Mouse (Mus musculus): ENCODE measurements at regions not wholly inside any gene's neighbourhood (a gene's known extent, or its start where the extent isn't known, plus 50 kb on each side); places are given as distances from the start of the nearest gene placed in this dataset.

DNA sequence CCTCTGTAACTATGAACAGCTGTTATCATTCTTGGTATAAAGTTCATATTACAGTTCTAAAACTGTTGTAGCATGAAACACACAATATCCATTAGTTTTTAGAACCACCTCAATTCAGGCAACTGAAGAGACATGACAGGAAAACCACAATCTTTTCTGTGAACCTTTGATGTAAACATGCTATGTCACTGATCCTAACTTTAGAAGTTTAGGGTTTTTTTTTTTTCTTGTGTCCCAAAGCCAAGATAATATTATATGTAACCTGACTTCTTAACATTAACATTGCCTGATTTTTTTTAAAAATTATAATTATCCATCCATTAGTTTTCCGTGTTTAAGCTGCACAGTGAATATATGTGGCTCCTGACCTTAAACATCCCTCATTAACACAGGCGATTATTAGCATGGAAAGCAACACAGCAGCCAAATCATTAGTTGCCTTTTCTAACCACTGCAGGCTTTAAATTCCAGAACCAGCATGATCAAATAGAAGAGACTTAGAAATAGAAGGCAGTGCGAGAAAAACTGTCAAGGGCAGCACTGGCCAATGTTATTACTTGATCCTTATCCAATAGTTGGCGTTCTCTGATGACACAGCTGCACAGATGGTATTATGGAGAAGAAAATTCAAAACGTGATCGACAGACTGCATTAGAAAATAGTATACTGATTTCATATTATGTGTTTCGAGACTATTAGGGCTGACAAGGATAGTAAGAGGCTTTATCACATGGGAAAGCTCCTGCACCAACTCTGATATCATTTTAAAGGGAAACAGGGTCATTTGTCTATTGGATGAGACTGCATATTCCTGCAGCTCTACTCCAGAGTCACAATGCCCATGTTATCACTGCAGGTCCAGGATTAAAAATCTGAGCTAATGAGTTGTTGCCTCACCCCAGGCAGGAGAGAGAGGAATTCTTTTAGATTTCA, 321.7 kb upstream of the Clec14a start:
- ATAC-seq (replicated peaks; ENCODE audit: low read depth, poor library complexity, severe bottlenecking): peak; percentile 58; the same call in 1 of the 2 replicates

DNA sequence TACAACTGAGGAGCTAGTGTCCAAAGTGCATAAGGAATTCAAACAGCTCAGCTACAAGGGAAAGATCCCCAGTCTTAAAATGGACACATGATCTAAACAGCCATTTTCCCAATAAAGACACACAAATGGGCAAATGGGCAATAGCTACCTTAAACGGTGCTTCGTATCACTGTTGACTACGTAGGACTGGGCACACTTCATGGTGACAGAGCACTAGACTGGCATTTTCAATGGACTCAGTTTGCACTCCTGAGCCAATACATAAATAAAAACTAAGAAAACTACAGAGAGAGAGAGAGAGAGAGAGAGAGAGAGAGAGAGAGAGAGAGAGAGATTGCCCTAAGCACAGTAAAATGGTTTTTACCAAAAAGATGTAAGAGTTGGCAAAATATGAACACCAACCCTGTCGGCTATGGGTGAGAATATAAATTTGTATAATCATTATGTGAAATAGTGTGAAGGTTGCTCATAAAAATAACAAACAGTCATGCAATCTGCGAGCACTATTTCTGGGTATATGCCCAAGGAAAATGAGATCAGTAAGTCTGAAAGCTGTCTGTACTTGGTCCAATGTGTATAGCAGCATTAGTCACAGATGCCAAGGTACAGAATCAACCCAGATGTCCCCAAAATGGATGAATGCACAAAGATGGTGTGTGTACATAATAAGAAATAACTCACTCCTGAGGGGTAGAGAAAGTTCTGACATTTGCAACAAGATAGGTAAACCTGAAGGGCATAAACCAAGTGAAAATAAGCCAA, 312.9 kb upstream of the Clec14a start:
- ATAC-seq (replicated peaks; ENCODE audit: low read depth, poor library complexity, severe bottlenecking): no peak

DNA sequence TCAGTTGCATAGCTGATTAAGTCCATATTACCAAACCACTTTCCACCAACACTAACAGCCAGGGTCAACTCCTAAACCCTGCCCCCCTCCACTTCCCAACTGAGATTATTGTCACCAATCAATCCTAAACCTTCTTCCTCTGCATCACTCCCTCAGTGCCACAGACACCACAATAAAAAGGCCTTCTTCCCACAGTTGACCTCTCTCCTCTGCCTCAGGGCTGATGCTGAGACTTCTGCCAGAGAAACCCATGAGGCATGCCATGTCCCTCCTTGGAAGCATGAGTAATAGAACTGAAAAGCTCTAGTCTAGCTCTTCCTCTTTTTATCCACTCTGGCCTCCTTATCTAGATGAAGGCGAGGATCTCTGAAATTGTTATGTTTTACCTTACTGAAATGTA, 300.0 kb upstream of the Clec14a start:
- 0 out of 2 replicates have a peak, but pooled peaks have one; percentile 25 for ATAC-seq (replicated peaks; ENCODE audit: low read depth, poor library complexity, severe bottlenecking)

DNA sequence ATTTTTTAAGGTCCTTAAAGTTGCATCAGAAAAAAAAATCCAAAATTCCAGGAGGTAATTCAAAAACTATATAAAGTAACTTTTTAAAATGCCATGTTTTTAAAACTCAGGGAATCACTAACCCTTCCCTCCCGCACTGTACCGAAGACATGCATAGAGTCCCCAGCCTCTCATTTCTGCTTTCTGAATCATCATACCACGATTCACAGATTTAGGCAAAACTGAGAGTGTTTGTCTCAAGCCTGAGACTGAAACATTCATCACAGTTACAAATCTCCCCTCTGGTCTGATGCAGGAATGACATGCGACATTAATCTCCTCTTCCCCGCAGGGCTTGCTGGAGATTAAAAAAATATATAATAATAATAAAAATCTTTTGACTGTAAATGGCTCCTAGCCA, 291.8 kb upstream of the Clec14a start:
- ATAC-seq (replicated peaks; ENCODE audit: low read depth, poor library complexity, severe bottlenecking): no peak

DNA sequence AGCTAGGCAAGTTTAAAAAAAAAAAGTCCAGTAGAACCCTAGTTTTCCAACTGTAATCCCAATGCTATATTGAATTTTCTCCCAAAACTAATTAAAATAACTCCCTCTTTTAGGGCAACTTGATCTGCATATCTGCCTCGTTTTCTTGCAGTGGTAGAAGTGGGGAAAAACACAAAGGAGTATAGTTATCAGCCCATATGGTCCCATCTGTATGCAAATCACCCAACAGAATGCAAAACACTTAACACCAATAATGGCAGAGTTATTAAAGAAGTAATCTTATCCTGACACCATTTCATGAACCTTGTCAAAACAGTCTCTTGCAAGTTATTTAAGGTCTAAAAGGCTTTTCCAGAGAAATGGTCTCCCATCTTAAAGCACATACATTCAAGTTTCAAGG, 290.7 kb upstream of the Clec14a start:
- ATAC-seq (replicated peaks; ENCODE audit: low read depth, poor library complexity, severe bottlenecking): no peak

DNA sequence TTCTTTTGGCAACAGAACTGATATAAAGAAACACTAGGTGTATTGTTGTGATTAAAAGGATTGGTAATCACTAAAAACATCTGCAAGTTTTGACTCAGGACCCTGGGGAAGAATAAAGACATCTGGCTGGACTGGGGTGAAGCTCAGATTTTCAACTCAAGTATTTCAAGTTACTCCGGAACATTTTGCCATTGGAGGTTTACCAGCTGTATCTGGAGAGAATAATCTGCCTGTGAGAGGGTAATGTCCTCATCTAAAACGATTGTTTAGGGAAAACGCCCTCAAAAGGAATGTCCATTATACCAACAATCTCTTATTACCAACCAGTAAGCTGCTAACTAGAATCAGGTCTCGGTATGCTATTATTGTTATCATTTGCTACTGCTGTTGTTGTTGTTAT, 288.2 kb upstream of the Clec14a start:
- ATAC-seq (replicated peaks; ENCODE audit: low read depth, poor library complexity, severe bottlenecking): no peak

DNA sequence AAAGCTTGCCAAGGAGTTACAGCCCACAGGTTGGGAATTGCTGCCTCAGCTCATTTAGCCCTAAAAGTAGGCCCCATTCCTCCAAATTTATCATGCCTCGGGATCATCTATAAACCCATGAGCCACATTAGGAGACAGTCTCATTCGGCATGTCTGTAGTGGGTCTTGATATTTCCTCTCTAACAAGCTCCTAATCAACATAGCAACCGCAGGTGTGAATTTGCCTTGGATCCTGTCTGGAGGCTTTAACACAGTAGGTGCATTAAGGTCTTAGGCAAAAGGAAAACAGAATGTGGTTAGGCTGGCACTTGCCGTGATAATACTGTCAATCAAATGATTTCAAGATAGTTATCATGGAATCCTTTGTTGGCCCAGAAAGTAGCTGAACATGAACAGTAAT, 287.7 kb upstream of the Clec14a start:
- ATAC-seq (replicated peaks; ENCODE audit: low read depth, poor library complexity, severe bottlenecking): no peak

DNA sequence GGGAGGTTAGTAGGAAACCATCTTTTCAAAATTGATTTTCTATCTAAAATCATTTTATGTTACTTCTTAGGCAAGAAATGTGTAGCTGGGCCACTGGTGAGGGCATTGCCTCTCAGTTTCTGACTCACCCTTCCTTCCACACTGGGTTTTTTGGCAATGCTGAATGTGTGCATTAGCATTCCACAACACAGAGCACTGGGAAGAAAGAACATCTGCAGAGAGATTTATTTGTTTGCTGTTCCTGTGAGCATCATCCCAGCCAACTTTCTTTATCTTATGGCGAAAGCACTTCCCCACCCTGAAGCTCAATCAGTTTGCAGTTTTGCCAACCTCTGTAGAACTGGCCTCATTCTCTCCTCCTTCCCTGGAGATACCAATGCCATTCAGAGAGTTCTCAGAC, 287.0 kb upstream of the Clec14a start:
- no peak for ATAC-seq (replicated peaks; ENCODE audit: low read depth, poor library complexity, severe bottlenecking)

DNA sequence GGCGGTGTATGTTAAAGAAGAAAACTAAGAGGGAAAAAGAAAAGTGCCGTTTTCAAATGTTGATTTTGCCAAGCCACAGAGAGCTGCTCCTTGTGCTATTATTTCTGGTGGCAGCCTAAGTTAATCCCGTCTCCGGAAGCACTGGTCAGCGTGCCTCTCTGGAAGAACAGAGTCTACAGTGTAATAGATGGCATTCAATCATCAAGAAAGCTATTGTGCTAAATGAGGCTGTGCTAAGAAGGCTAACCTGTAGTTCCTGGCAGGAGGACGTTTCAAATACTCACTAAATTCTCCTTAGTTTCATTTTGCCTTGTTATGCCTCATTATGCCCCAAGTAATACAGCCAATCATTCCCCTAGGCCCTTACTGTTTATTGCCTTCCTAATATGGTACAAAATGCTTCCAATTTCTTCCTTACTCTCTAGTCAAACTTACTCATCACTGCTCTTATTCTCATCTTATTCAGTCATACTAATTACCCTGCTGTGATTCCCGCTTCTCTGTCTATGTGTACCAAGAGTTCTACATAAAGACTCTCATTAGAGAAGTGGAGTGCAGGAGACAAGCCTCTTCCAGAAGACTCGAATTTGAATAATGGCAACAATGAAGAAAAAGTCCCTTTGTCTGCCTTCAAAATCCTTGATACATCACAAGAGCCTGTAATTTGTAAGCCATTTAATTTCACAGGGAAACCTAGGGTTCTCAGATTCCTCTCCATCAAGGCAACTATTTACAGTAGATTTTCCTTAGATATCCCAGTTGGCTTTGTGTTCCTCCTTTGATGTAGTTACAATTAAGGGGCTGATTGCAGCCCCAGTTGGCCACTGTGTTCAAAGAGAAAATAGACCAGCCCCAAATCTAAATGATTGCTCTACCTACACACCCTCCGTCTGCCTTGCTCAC, 282.0 kb upstream of the Clec14a start:
- no peak for ATAC-seq (replicated peaks; ENCODE audit: low read depth, poor library complexity, severe bottlenecking)

DNA sequence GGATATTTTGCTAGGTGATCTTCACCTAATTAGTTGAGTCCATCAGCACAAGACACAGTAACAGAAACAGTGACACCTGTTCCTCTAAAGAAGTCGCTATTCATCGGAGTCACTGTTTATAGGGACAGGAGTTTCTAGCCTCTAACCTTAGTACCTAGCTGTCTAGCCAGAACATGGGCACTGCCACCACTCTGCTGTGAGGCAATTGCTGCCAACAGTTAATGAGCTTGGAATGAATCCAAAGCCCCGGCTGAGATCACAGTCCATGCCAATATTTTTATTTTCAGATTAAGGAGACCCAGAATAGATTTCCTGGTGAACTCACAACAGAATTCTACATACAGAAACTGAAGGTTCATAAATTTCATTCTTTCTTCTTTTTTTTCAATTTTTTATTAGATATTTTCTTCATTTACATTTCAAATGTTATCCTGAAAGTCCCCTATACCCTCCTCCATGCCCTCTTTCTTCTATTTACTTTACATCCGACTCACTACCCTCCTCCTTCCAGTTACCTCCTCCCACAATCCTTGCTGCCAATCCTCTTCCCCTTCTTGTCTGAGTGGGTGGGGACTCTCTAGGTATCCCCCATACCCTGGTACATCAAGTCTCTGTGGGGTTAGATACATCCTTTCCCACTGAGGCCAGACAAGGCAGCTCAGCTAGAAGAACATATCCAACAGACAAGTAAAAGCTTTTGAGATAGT, 276.9 kb upstream of the Clec14a start:
- no peak for ATAC-seq (replicated peaks; ENCODE audit: low read depth, poor library complexity, severe bottlenecking)

DNA sequence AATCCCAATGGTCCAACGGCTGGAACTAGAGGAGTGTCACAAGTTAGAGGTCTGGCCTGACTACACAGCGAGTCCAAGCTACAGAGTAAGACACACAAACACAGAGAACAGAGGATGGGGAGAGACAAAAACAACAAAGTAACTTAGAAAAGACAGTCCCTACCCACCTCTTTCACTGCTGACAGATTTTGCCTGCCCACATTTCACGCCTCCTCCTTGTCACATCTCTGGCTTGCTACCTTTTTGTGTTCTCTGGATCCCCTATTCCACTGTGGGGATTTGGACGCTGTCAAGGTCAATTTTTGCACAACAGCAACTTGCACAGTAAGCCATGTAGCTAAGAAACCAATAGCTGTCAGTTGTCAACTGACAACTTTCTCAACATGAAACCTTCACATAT, 275.8 kb upstream of the Clec14a start:
- no peak for ATAC-seq (replicated peaks; ENCODE audit: low read depth, poor library complexity, severe bottlenecking)

DNA sequence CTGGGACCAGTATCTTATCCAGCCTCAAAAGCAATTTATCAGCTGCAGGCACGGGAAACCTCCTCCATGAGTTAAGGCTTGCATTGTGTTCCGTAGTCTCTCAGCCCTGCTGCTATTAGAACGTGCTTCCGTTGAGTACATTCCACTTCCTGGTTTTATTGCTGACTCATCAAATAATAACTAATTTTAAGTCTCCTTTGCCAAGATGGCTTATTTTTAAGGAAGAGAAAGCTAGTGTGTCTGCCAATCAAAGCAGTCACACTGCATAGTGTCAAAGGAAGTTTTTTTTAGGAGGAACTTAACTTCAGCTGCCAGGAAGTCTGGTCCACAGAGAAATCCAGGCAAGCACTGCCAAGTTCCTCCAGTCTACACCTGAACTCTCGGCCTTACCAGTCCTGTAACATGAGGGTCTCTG, 269.2 kb upstream of the Clec14a start:
- peak; percentile 95 for ATAC-seq (replicated peaks; ENCODE audit: low read depth, poor library complexity, severe bottlenecking)

DNA sequence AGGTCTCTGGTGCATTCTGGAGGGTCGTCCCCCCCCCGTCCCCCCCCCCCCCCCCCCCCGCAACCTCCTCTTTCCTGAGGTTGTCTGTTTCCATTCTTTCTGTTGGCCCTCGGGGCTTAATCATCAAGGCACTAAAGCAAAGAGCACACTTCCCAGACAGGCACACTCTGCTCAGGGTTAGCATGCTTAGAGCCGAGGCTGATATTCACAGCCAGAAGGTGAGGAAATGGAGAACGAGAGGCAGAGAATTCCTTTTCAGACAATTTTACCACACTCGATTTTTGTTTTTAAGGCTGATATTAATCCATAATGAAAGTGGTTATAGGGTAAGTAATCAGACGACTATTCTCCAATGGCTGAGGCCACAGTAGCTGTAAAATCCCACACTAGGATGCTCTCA, 268.7 kb upstream of the Clec14a start:
- ATAC-seq (replicated peaks; ENCODE audit: low read depth, poor library complexity, severe bottlenecking): no peak

DNA sequence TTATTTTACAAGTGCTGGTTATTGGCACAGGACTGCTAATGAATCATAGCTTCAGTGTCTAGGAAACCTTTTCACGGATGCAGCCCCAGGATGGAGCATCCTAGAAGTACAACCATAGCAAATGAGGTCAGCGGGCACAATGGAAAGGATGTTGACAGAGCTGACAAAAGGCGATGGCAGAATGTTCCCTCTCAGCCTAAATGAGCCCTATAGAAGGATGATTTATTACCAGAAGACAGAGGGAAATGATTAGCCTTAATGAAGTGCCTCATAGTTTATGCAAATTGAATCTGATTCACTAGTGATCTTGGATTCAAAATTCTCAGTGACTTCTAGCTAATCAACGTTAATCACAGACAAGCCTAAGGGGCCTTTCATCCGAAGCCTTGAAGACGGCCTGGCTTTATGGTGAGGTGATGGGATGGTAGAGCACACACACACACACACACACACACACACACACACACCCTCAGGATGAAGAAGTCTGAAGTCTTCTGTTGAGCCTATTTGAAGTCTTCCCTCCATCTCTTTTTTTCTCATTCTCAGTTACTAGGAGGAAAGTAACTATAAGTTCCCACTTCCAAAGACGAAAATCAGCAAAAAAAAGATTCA, 267.4 kb upstream of the Clec14a start:
- no peak for ATAC-seq (replicated peaks; ENCODE audit: low read depth, poor library complexity, severe bottlenecking)

DNA sequence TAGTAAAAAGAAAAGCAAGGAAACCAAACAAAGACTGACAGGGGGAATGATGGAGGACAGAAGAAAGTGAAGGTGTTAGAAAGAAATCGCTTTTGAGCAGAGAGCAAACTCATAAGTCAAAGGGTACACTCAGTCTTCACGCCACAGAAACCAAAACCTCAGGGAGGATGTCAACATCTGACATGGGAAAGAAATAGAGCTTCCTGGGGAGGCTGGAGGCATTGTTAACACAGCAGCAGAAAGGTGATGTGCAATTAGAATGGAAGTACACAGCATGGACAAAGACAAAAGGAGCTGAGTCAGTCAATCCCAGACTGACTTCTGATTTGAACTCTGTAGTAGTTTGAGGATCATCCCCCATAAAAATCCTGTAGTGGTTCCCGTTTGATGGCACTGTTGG, 261.2 kb upstream of the Clec14a start:
- ATAC-seq (replicated peaks; ENCODE audit: low read depth, poor library complexity, severe bottlenecking): peak; percentile 62; the same call in 1 of the 2 replicates

DNA sequence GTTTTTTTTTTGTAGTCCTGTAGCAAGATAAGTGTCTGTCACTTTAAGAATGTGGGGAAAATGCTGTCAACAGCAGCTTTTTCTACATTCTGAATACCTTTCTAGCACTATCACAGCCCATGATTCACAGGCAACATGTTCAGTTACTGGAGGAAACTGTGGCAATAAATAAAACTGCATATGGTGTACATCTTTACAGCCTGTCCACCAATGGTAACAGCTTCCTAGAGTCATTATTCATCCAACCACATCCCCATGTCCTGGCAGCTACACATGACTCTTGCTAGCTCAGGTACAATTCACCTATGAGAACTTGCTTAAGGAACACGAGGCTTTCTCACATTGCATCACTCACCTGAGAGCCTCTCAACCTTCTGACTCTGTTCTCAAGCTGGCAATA, 247.7 kb upstream of the Clec14a start:
- no peak for ATAC-seq (replicated peaks; ENCODE audit: low read depth, poor library complexity, severe bottlenecking)

DNA sequence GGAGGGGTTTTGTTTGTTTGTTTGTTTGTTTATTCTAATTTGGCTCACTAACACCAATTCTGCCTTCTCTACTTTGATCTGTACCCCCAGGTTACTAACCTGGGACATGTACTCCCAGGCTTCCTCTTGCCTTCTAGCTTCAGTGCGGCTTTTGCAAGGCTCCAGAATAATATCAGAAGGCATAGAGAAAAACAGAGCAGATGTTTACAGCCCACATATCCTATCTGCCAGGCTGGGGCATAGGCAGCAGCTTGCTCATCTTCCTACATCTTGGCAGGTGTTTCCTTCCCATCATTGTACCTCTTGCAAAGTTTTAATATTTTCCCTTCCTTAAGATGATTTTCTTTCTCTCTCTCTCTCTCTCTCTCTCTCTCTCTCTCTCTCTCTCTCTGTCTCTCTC, 244.9 kb upstream of the Clec14a start:
- ATAC-seq (replicated peaks; ENCODE audit: low read depth, poor library complexity, severe bottlenecking): no peak

DNA sequence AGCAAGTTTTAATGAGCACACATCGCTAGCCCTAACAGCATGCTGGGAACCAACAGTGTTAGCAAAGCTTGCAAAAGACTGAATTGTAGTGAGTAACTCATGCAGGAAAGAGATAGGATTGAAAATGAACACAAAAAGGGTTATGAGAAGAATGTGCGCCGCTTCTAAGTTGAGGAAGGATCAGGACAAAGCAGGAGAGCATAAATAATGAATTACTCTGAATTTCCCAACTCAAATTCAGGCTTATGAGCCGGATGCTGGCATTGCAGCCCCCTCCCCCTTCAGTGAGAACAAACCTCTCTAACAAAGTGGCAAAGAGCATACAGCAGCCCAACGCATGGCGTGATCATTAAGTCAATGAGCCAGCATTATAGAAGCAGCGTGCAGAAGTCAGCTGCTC, 243.6 kb upstream of the Clec14a start:
- ATAC-seq (replicated peaks; ENCODE audit: low read depth, poor library complexity, severe bottlenecking): no peak

DNA sequence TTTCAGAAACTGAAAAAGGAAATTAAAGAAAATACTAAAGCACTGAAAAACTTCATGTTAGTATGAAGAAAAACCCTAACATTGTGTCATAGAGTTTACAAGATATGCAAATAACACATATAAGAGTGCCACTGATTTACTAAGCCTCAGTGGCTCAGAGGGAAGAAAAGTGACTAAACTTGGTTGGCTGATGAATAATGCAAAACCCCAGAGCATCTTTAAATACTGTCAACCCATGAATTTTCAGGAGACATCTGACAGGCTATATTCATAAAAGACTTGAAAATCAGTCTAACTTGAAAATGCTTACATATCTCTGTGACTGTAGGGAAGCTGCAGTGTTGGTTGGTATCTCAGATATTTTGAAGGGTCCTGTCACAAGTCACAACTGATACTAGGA, 235.2 kb upstream of the Clec14a start:
- no peak for ATAC-seq (replicated peaks; ENCODE audit: low read depth, poor library complexity, severe bottlenecking)
